Mouse (Mus musculus): ENCODE data around the gene AW549877.
A peak's percentile ranks its signal among the peaks of the same experiment; 100 is the strongest.

The AW549877 gene

DNA sequence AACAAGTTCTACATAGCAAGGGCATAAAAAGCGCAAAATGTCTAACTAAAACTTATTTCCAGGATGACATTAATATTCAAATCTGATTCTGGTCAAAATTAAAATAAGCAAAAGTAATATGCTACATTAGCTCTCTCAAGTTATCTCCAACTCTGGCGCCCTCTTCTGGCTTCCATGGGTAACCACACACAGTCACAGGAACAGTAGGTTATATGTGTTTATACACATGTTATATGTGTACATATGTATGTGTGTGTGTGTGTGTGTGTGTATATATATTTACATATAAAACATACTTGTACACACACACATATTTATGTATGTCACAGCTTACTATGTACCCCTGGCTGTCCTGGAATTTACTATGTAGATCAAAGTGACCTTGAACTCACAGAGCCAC is 7.6 kb downstream of the AW549877 start:
- ATAC-seq (ENCODE audit: insufficient number of reproducible peaks, low FRiP score, low TSS enrichment): no peak

DNA sequence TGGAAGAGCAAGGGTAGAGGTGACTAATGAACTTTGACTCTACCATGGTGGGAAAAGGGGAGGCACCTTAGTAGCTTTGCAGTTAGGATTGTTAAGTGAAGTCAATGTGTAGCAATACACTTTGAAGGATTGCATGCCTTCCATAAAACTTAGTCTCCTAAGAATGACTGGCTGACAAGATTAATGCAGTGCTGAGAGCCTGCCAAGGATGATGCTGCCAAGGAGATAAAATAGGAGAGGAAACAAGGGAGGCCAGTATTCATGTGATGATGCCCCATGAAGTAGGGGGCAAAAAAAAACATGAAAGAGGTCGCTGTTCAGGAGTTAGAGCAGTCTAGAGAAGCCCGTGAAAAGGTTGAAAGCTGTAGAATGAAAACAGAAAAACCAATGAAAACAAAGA is 10.7 kb downstream of the AW549877 start:
- no peak for ATAC-seq (ENCODE audit: insufficient number of reproducible peaks, low FRiP score, low TSS enrichment)

DNA sequence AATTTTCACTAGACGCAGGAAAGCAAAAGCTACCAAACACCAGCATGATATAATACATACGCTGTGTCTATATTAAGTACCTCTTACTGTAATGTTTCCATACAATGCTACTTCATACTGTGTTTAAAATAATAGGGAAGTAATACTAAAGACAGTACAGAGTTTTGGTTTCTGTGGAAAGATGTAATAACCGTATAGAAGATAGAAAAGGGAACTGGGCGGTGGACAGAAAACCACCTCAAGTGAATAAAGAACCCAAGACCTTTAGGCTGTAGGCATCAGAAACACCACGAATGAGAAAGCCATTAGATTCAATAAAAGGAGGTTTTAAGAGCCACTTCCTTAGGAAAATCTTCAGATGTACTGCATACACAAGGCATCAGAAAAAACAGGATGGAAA is 12.8 kb downstream of the AW549877 start:
- no peak for ATAC-seq (ENCODE audit: insufficient number of reproducible peaks, low FRiP score, low TSS enrichment)

DNA sequence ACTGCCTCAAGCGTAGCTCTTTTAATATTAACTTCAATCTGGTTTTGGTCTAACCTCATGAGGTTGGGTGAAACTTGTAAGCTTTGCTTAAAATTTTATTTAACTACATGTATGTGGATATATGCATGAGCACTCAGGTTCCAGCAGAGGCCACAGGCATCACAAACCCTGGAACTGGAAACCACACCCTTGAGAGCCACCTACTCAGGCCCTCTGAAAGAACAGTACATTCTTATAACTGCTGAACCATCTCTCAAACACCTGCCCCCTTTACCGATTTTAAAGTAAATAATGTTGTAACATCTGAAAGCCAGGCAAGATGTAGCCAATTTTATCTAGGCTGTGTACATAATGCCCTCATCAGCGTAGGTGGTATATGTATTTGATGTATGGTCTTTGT is 15.7 kb downstream of the AW549877 start:
- ATAC-seq (ENCODE audit: insufficient number of reproducible peaks, low FRiP score, low TSS enrichment): no peak

DNA sequence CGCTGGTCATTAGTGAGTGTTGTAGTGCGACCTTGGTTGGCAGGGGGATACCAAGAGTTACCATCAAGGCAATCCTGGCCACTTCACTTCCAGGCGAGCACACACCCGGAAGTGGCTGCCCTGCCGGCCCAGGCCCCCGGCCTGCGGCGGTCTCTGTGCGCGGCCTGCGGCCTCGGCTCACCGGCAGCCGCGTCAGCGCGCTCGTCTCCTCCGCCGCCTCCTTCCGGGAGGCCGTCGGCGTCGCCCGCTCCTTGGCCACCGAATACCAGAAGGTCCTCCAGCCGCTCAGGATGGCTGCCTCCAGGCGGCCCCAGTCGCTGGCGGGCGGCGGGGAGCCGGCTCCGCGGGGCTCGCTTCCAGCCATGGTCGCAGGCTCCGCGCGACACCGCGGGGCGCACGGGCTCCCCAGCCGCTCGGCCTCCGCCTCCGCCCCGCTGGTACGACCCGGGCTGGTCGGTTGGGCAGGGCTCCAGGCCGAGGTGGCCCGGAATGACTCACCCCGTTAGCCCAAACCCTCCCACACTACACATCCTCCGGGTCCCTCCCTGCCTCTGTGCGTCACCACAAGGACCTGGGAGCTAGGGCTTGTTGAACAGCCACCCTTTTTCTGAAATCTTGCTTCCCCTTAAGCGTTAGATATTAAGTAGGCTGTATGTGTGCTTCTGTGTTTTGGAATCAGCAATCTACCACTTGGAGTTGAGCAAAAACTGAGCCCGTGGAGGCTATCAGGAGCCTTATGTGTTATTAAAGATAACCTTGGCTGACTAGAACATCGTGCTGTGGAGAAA is 16.3 kb downstream of the AW549877 start, which contains the start of gene Fbxo4:
Gene Fbxo4 (minus strand): TSS at position 513 of the 788 bp plus-strand sequence.
- peak; percentile 97 for ATAC-seq (ENCODE audit: insufficient number of reproducible peaks, low FRiP score, low TSS enrichment)

DNA sequence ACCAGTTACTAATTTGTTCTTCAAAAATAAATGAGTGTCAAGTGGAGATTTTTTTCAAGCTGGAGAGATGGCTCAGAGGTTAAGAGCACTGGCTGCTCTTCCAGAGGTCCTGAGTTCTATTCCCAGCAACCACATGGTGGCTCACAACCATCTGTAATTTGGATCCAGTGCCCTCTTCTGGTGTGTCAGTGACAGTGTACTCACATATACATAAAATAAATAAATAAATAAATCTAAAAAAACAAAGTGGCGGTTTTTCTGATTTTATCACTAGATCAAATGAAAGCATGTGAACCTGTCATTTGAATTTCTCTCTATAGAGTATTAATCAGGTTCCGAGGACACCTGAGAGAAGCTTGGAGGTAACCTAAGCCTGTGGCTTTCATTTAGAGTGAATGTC is 17.3 kb downstream of the AW549877 start:
- no peak for ATAC-seq (ENCODE audit: insufficient number of reproducible peaks, low FRiP score, low TSS enrichment)

DNA sequence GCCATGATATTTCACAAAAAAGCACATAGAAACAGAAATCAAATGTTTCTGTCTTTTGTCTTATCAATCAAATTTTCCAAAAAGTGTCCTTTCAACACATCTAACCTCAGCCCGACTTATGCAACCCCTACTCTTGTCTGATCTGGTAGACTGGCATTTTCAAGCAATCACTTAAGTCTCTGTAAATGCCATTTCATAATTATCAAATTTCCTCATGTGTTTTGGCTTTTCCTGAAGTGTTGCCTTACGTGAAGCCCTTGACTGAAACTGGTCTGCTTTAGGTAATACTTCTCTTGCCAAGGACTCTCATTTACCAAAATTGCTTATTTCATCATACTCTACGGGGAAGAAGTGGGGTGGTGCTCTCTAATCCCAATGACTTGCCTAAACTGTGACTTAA is 22.2 kb downstream of the AW549877 start:
- ATAC-seq (ENCODE audit: insufficient number of reproducible peaks, low FRiP score, low TSS enrichment): no peak

DNA sequence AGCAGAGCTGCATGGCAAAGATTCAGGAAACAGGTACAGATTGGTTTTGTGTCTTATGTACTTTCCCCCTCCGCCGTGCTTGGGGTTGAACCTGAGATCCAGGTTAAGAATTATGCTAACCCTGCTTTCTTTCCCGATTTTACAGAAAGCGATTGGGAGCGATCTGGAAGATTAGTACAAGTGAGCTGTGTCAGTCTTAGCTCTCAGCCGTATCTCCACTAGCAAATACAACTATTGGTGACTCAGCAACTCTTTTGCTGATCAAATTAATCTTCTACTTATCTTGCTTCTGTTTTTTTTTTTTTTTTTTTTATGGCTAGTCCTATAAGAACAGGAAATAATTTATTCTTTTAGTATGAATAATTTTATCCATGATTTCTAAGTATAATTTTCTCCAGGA is 25.4 kb downstream of the AW549877 start:
- ATAC-seq (ENCODE audit: insufficient number of reproducible peaks, low FRiP score, low TSS enrichment): no peak

DNA sequence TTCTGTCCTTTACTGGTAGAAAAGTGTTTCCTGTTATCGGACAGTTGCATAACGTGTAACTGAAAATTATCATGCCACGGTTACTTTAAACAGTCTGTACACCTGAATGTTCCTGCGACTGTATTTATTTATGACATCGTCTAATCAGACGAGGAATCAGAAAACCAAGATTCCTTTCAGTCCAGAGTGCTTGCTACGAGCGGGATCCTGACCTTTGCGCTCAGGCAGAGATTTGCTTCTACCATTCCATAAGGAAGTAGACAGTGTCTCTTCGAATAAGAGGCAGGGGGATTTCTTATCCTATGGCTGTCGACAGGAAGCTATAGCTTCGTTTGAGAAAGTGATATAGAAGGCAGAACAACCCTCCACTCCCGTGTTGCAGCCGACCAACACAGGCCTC is 25.8 kb downstream of the AW549877 start:
- no peak for ATAC-seq (ENCODE audit: insufficient number of reproducible peaks, low FRiP score, low TSS enrichment)

DNA sequence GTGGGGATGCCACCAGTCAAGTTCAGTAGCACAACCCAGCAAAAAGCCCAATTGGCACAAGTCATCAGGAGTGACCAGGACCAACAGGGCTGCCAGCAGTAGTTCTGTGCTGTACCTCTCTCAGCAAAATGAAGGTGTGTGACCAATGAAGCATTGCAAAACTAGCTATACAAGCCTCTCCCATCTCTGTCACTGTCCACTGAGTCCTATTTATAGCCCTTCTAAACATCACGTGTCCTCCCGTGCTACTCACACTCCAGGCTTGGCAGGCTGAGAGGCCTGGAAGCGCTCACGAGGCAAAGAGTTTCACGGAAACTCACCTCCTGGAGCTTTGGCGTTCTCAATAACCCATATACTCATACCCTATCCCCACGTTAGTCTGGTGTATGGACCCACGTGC is 33.3 kb downstream of the AW549877 start:
- no peak for ATAC-seq (ENCODE audit: insufficient number of reproducible peaks, low FRiP score, low TSS enrichment)

DNA sequence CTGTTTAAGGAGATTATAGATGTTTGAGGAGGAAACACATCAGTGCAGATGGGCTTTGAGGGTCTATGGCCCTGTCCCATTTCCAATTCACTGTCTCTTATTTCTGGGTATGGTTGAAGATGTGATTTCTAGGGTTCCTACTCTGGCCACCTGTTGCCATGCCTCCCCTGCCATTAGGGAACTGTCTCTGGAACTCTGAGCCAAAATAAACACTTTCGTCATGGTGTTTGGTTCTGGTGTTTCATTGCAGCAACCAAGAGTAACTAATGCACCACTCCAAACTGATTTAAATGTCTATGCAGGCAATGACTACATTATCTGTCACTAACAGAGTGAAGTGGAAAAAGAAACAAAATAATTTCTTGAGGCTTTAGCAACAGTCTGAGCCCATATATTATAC is 35.5 kb downstream of the AW549877 start:
- no peak for ATAC-seq (ENCODE audit: insufficient number of reproducible peaks, low FRiP score, low TSS enrichment)

DNA sequence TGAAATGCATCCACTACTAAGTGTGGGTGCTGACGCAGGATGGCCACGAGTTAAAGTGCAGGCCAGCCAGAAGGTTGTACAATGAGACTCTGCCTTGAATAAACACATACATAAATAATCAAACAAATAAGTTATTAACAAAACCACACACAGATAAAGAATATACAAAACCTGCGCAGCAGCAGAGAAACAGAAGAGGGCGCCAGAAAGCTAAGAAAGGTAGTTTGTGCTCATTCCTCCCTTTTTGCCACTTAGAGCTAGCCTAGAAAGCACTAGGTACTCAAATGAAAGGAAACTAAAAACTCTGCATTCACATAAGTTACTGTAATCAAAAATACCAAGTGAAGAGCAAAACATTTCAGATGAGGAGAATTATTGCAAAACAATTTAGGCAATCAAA is 37.6 kb downstream of the AW549877 start:
- no peak for ATAC-seq (ENCODE audit: insufficient number of reproducible peaks, low FRiP score, low TSS enrichment)

DNA sequence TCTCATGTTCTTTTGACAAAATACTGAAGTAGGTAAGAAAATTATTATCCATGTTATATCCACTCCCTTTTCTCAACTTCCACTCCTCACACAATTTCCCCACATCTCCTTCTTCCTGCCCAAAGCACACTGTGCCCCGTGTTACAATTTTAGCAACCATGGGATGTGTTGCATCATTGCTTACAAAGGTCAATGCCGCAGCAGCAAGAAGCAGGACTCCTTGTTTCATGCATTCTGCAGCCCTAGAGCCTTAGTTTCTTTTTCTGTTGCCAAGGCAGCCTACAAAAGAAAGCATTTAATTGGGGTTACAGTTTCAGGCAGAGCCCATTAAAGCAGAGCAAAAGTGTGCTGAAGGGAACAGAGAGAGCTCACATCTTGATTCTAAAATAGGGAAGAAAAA is 40.6 kb downstream of the AW549877 start:
- no peak for ATAC-seq (ENCODE audit: insufficient number of reproducible peaks, low FRiP score, low TSS enrichment)

DNA sequence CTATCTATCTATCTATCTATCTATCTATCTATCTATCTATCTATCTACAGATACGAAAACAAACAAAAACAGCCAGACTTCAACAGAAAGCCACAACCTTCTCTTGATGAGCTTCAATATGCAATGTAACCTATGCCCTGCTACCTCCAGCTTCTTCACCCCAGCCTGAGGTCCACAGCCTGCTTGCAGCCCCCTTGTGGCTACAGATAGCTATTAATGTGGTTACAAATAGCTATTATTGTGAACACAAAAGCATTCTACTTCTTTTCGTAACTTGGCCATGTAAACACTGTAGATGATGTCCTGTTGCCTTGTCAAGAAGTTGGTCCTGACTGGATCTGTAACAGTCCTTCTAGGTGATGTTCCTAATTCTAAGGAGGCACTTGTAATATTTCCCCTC is 57.4 kb downstream of the AW549877 start:
- ATAC-seq (ENCODE audit: insufficient number of reproducible peaks, low FRiP score, low TSS enrichment): no peak

DNA sequence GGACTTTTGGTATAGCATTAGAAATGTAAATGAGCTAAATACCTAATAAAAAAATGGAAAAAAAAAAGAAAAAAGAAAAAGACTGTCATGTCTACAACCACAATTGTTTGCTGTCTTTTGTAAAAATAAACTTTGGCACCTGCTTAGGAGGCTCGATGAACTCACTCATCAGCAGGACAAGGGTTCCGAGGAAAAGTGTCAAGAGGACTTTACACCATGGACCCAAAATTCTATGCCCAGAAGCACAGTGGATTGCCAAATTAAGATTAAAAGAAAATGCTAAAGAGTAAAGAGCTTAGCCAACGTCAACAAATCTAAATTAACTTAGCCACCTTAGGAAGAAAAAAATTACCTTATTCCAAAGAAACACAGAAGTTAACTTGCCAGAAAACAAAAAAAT is 59.5 kb downstream of the AW549877 start:
- no peak for ATAC-seq (ENCODE audit: insufficient number of reproducible peaks, low FRiP score, low TSS enrichment)

DNA sequence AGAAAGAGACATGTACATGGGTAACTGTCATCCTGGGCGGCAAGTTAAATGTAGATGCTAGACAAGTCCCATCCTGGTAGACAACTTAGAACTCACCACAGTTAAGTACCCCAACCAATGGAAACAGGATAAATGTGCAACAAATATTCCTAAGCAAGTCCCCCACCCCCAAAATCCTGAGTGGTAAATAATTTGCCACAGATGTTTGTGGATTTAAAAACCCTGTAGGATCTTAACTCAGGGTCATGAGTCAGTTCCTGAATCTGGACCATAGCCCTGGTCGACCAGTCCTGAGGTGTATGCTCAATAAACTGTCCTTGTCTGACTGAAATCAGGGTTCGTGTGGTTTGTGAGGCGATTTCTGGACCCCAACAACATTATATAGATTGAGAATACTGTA is 62.1 kb downstream of the AW549877 start:
- no peak for ATAC-seq (ENCODE audit: insufficient number of reproducible peaks, low FRiP score, low TSS enrichment)

All from cerebellum, adult (tissue).